Mouse (Mus musculus) induced T-regulatory cell, adult 2 months (primary cell): ENCODE results near the gene Phf7.

Source experiments
- DNase-seq: peaks from one replicate; pipeline ENCODE4 v3.0.0-alpha.2; 2012; ENCODE audit warnings: low read depth

Gene Phf7

DNA sequence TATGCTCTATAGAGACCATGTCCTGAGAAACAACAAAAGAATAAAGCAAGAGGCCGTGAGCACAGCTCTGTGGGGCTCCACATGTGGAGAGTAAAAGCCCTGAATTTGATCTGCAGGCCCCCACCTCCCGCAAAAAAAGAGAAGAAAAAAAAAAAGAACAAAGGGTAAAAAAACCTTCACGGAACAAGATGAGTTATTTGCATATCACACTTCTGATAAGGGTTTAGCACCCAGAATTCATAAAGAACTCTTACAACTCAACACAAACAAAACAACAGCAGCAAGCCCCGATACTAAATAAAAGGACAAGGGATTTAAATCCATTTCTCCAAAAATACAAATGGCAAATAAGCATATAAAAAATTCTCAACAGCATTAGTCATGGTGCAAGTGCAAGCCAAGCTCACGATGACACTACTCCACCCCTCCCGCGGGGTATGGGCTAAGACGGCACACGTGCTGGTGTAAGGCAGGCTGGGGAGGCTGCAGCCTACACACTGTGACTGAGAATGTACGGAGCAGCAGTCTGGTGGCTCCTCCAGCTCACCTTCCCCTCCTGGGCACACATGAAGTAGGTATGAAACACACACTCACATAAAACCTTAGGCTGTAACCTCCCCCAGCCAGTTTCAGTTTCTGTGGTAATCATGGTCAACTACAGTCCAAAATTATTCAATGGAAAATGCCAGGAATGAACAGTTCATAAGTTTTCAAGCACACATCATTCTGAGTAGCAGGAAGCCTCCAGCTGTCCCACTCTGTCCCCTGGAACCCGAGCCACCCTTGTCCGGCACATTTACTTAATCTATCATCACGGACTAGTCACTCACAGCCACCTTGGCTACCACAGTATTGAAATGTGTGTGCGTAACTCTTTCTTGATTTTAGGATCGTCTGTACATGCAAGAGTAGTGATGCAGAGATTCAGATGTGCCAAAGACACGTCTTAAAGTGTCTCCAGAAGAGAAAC lies 53.3 kb downstream of the Phf7 start:
- DNase-seq, result peak; percentile 66

DNA sequence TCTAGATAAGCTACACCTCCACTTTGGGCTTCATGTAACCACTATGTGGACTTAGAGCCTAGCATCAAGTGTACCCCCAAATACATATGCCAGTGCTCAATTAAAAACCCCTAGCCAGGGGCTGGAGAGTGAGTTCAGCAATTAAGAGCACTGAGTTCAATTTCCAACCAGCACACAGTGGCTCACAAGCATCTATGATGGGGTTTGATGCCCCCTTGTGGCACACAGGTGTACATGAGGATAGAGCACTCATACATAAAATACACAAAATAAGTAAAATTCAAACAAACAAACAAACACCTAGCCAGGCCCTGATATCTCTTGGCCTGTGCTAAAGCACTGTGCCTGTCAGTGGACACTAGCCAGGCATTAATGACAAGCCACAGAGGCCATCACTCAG lies 55.1 kb downstream of the Phf7 start:
- peak; percentile 76 for DNase-seq

- no peak for DNase-seq
Measured at GRCm38 (mm10) chr14:31195521-31195920, 55.6 kb downstream of the Phf7 start.

GRCm38 (mm10) chr14:31194891-31195513 lies 56.1 kb downstream of the Phf7 start:
- peak; percentile 67 for DNase-seq

DNA sequence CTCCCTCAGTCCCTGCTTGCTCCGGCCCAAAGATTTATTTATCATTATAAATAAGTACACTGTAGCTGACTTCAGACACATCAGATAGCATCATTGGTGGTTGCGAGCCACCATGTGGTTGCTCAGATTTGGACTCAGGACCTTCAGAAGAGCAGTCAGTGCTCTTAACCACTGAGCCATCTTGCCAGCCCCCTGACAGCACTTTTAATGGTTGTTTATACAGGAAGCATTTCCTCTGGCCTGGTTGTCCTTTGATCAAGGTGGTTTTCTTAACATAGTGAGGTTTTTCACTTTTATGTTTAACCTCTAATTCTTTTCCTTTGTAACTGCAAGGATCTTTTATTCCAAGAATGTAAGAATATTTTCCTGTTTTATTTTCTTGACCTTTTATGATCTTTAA lies 56.7 kb downstream of the Phf7 start:
- DNase-seq, result peak; percentile 56

GRCm38 (mm10) chr14:31193791-31194190 lies 57.3 kb downstream of the Phf7 start:
- no peak for DNase-seq

DNA sequence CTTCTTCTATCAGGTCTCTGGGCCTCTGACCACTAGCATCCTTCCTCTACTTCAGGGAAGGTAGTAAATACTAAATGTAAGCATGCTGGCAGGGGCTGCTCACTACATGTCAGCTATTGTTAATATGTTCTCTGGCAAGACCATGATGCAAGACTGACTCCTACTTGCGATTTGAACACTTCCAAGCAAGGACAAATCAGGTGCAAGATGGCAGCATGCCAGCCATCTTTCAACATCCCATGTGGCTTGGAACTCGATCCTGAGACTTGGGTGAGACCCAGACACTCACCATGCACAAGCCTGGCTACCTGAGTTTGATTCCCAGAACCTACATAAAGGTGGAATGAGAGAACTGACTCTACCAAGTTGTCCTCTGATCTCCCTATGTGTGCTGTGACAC lies 59.2 kb downstream of the Phf7 start:
- DNase-seq, result no peak

GRCm38 (mm10) chr14:31189348-31189747 lies 61.8 kb downstream of the Phf7 start:
- no peak for DNase-seq

- DNase-seq, result no peak
Measured at GRCm38 (mm10) chr14:31188771-31189181, 62.3 kb downstream of the Phf7 start.
